Mouse (Mus musculus) natural killer cell, adult 2 months (primary cell): Measurements from ENCODE around the gene Etv6.

ENCODE experiments used
- DNase-seq, 2 experiments: peaks; one replicate each; pipeline ENCODE4 v3.0.0; 2022; ENCODE audit warnings: low spot score in 2 of 2

Gene Etv6

GRCm38 (mm10) chr6:134078016-134078415 is 42.5 kb downstream of the Etv6 start:
- DNase-seq: no peak

GRCm38 (mm10) chr6:134079112-134079511 is 43.6 kb downstream of the Etv6 start:
- DNase-seq: no peak

DNA sequence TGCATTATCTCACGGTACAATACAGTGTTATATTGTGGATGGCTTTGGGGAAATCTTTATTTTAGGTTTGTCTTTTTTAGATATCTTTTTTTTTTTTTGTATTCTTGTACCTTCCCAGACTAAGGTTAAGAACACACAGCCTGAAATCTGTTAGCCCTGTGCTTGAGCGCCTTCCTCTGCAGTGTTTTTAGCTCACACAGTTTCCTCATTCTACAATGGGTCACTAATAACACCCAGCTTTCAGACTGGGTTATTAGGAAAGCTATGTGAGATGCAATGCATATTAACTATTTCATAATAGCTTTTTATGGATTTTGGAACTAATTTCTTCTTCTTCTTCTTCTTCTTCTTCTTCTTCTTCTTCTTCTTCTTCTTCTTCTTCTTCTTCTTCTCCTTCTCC is 44.1 kb downstream of the Etv6 start:
- DNase-seq: no peak

DNA sequence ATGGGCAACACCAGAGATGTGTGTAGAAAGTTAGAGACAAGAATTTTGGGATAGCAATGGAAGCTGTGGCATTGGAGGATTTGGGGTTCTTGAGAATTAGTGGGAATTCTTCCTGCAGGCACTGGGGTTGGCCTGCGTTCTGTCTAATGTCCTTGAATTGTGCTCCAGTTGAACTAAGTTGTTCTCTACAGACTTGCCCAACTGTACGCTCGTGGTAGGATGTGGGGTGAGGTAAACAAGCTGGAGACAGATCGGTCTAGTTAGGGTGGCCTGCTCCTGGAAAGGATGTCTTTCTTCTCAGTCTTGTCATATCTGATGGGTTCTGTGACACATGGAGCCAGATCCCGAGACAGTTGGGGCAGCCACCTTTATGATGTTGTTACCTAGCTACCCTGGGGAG is 45.4 kb downstream of the Etv6 start:
- no peak for DNase-seq

GRCm38 (mm10) chr6:134082229-134082920 is 46.9 kb downstream of the Etv6 start:
- DNase-seq: no peak

DNA sequence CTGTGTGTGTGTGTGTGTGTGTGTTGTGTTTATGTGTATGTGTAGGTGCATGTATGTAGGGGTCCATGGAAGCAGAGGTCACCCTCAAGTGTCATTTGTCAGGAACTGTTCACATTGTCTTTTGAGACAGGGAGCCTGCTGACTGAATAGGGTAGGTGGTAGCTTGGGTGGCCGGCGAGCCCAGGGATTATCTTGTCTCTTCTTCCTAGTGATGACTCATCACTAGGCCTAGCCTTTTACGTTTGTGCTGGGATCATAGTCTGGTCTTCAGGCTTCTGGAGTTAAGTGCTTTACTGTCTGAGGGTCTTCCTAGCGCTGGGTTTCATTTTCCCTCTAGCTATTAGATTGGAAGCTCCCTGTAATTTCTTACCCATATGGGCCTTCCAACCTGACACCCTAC is 47.9 kb downstream of the Etv6 start:
- DNase-seq: no peak

DNA sequence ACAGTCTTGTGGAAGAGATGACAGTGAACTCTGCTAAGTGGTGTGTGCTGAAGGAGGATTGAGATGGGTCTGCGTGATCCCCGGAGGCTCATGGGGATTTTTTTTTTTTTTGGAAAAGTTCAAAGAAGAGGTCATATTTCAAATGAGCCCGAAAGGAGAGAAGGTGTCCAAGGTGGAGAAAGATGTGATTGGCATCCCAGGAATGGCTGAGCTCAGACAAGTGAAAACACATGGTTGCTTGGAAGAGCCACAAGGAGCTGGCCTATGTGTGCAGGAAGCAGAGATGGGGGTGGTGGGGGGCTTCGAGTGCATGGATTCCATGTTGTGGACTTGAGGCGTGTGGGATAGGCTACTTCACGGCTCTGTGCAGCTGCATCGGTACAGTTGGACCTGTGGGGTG is 50.9 kb downstream of the Etv6 start:
- no peak for DNase-seq

GRCm38 (mm10) chr6:134087709-134088108 is 52.2 kb downstream of the Etv6 start:
- DNase-seq: no peak

DNA sequence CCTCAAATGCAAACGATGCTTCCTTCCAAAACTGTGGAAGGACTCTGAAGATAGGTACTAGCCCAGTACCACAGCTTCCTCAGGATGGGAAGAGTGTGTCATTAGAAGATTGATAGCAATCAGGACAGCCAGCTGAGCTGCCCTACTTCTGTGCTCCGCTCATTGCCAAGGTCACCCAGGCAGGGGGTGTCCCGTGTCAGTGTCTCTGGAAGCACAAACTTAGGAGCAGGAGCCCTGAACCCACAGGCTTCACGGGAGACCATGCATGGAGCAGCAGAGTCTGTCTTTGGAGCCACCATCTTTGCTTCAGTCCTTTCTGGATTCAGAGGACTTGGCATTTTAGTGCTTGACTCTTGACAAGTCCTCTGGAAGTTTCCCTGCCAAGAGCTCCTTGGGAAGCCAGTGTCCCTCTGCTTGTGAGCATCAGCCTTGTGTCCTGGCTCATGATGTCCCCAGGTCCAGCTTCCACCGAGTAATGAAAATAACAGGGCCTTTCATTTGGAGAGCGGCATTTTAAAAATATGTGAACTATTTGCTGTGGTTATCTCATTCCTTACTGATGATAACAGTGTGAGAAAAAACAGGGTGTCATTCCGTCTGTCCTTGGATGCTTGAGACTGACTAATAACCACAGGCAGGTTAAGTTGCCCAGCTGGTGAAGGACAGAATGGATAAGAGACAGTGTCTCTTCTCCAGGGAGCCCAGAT is 54.3 kb downstream of the Etv6 start:
- DNase-seq: no peak

- DNase-seq: no peak
These were observed 54.8 kb downstream of the Etv6 start for GRCm38 (mm10) chr6:134090378-134090692.

DNA sequence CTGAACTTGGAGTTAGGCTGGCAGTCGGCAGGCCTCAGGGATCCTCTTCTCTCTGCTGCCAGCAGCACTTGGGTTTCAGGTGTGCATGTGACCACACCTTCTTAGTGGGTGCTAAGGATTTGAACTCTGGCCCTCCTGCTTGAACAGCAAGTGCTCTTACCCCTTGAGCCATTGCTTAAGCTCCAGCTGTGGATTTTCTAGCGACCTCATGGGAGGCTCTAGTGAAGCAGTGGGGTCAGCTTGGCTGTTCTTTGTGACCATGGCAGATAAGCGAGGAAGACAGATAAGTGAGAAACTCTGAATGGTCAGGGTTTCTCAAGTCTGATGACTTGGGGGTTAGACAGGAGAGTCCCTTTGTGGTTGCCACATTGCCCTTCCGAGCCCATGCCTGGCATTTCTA is 55.4 kb downstream of the Etv6 start:
- DNase-seq: no peak

DNA sequence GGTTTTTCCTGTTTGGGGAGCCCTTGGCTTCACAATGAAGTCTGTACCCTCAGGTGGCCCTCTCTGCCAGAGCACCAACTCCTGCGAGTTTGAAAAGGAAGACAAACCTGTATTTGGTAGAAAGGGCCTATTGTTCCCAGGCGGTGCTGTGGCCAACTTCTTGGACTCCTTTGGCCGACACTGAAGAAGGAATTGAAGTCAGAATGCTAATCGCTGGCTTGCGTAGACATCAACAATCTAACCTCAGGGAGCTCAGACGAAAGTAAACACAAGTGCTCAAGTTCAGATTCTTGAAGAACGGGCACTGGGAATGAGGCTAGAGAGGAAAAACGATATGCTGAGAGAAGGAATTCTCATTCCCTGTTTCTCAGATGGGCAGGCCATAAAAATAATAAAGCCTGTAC is 55.9 kb downstream of the Etv6 start:
- no peak for DNase-seq

GRCm38 (mm10) chr6:134094066-134094465 is 58.6 kb downstream of the Etv6 start:
- DNase-seq: no peak

DNA sequence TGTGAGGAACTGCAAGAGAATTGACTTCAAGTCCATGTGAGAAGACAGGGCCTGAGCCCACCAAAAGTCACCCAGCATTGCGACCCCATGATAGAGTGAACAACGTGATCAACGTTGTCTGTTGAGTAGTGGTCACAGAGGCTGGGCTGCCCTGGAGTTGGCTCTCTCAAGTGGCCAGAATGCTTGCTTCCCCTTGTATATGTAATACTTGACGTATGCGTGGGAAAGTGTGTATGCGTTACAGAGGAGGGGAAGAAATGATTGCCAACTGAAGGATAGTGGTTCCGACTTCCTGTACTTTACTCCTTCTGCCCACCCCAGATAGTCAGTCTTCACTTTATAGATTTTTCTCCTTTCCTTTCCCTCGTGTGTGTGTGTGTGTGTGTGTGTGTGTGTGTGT is 59.1 kb downstream of the Etv6 start:
- DNase-seq: no peak

GRCm38 (mm10) chr6:134095582-134095981 is 60.1 kb downstream of the Etv6 start:
- no peak for DNase-seq

GRCm38 (mm10) chr6:134099976-134100743 is 64.7 kb downstream of the Etv6 start:
- no peak for DNase-seq

- no peak for DNase-seq
These were observed 66.9 kb downstream of the Etv6 start for GRCm38 (mm10) chr6:134102396-134102795.

GRCm38 (mm10) chr6:134103519-134103918 is 68.0 kb downstream of the Etv6 start:
- no peak for DNase-seq

DNA sequence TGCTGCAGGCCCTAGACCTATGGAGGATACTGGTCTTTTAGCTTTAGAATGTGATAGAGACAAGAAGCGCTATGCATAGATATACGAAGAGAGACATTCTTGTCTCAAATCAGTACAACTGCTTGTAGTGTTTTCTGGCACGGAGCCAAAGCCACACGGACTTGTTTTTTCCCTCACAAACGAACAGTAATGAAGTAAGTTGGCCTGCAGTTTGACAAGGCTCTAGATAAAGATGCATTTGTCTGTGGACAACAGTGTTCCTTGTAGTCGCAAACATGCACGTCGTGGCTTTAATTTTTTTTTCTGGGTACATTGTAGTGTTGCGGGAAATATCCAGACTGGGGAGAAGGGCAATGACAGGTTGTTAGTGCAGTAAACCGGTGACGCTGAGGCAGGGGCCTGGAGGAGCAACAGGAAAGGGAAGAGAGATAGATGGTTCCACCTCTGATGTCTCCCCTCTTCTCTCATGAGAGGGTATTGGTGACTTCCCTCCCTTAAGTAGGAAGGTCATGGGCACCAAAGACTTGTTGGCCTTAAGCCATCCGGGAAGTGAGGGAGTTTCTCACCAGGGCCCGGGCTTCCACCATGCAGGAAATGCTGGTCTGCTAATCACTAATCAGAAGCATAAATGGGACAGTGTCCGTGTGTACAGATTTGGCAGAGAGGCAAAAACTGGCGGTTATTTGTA is 70.2 kb downstream of the Etv6 start:
- DNase-seq: no peak

GRCm38 (mm10) chr6:134107696-134108095 is 72.2 kb downstream of the Etv6 start:
- DNase-seq: no peak

GRCm38 (mm10) chr6:134109675-134110074 is 74.2 kb downstream of the Etv6 start:
- DNase-seq: no peak

DNA sequence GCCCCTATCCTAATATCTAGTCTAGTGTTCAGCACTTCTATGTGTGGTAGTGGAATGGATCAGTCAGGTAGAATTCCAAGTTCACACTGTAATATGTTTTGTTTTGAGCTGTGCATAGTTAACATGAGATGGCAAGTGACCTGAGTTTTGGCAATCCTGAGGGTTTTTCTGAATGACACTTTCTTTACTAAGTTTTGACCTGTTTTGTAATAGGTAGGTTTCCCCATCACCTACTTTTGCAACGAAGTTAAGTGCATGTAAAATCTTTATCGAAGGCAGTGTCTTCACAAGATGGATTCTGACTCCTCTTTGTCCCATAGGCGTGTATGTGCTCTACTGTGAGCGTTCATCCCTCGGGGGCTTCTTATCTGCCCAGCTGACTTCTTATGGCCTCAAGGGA is 74.7 kb downstream of the Etv6 start:
- no peak for DNase-seq
